Mouse (Mus musculus): ENCODE results near the gene Atp6v0a1.

GRCm38 (mm10) chr11:100993437-100993836, 15.8 kb upstream of the Atp6v0a1 start:
- no peak for TF ChIP-seq CTCF (IDR thresholded peaks at IDR 0.05; ENCODE audit: borderline replicate concordance, insufficient read depth, low read depth, low read length)
- TF ChIP-seq POLR2A (IDR thresholded peaks at IDR 0.05; ENCODE audit: borderline replicate concordance, insufficient read depth, low read length): no peak
